Mouse (Mus musculus) inflammation-experienced regulatory T-cells, adult 6 months (primary cell): ENCODE data around the gene Tsc2. TPM values are rescaled to one million over a fixed set of nuclear protein-coding genes. Genes with fewer than 3 reads are reported as not detected.

Experiments
- ATAC-seq: one replicate; pipeline ENCODE4 v1.8.0; 2017
- polyA plus RNA-seq, 3 experiments: library from polyadenylated mRNA; unstranded; fragments of 100-300 nt; shearing (Covaris generic); gene quantifications; one replicate each; pipeline ENCODE4 v1.2.1; 2017

Tsc2 gene
- polyA plus RNA-seq, 3 experiments from 2014 or later, result 17.0 to 17.7 (median 17.1) TPM

DNA sequence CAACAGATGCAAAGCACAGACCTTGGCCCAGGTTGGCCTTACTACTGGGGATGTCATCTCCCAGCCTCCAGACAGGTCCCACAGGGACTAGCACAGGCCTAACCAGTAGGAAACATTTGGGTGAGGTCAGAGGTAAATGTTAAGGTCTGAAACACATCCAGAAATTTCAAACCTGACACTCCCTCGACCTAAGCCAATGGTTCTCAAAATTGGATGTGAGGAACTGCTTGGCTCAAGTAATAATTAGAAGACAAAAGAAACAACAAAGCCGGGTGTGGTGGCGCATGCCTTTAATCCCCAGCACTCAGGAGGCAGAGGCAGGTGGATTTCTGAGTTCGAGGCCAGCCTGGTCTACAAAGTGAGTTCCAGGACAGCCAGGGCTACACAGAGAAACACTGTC lies 14.0 kb upstream of the Tsc2 start:
- no peak for ATAC-seq

DNA sequence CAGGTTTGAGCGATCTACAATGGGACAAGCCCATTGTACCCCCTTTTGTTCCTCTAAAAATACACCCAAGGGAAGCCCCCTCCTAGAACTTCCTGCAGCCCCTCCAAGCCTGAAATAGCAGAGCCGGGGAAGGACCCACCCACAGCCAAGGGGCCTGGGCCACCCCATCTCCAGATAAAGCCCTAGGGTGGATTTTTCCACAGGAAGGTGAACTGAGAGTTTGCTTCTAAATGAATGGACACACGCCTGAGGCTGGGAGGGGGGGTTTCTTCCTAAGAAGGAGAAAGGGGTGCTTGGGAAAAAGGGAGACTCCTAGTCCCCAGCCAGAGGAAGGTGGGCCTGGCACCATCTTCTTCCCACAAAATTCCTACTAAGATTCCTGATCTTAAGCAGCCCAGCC lies 13.5 kb upstream of the Tsc2 start:
- ATAC-seq, result no peak

DNA sequence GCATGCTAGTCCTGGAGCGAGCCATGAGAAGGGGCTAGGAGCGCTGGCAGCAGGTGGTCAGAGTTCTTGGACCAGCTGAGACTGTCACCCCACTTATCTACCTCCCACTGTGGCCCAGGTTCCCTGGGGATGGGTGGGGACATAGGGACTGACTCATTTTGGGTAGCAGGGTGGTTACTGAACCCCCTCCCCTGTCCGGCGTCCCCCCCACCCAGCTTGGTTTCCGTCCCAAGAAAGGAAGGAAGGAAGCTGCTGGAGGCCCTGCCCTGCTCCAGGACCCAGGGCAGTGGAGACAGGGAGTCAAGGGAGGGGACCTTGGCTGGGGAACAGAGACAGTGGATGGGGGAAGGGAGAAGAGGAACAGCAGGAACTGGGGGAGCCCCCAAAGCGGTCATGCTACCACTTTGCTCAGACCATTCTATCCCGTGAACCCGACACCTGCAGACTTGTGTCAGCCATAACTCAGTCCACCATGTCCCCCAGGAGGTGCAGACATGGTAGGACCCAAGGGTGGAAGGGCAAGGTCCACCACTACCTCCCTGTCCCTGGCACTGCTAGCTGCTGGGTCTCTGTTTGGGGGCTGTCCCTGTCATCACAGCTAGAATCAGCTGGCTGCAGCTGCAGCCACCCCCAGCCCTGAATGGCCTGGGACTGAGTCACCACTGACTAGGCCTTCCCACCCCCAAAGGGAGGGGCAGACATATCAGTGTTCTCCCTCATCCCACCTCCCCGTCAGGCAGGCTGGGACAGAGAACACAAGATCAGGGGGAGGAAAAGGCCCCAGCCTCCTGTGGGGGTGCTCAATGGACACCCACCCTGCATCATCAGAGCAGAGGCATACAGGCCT lies 12.7 kb upstream of the Tsc2 start:
- ATAC-seq, result no peak

DNA sequence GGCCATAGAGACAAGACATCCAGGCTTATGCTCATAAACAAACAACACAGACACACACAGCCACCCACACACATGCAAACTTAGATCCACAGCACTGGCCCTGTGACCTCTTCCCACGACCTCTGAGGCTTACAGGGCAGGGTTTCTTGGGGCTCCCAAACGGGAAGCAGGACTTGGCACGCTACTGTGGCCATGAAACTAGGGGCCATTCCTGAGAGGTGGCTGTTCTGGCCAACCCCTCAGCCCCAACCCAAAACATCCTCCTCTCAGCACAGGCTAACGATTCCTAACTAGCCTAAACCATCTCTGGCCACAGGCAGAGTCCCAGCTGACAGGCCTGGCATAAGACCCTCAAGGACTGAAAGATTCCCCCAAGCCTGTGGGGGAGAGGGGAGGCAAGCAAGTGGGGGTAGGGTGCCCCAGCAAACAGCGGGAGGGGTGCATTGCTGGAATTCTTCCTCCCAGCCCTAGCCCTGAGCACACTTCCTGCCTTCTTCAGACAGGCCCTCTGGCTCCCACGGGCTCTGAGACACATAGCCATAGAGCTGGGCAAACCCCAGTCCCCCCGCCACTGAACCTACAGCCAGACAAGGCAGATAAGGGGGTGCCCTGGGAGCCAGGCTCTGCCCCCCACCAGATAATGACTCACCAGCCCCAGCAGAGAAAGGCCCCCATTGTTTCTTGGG lies 11.7 kb upstream of the Tsc2 start:
- ATAC-seq, result no peak

DNA sequence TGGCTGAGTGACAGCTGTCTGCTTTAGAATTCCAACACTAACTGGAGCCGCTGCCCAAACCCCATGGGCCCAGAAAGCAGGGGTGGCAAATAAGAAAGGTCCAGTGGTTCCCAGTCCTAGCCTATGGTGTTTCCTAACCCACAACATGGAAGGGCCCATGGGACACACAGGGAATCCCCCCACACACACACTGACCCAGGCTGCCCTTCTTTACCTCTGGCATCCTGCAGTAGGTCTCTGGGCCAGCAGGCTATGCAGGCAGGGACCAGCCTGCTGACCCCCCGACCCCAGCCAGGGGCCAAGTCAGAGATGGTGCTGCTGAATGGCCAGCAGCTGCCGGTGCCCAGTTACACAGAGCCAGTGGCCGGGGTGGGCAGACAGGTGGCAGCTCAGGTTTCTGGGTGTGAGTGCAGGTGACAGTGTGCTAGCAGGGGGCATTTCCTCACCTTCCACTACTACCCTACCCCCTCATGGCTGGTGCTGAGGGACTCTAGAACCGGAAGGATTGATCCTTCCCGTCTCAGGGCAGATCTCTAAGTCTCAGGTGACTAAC lies 10.4 kb upstream of the Tsc2 start:
- no peak for ATAC-seq

DNA sequence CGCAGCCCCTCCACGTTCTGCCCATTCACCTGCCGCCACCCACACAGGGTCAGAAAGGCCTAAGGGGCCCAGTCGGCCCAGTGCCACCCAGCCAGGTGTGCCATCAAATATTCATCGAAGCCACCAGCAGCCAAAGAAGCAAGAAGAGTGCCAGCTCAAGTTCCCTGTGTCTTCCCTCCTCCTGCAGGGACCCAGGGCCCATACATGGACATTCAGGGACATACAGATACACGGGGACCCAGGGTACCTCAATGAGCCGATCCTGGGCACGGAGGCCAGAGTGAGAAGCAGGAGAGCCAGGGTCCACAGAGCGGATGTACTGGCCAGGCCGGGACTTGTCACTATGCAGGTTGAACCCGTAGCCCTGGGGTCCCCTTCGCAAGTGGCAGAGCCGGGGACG lies 9.5 kb upstream of the Tsc2 start:
- ATAC-seq, result no peak

DNA sequence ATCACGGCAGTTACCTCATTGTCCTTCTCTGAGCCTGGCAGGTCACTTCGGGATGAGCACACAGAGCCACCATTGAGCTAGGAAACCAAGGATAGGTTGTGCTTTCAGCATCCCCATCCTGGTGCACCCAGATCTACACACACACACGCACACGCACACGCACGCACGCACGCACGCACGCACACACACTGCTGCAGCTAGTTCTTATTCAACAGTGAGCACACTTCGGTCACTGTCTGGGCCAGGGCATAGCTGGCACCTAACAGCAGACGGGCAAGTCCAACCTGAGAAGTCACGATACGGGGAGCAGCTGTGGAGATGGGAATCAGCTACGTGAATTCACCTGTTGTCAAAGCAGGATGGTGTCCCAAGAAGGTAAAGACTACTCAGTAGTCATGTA lies 8.2 kb upstream of the Tsc2 start:
- ATAC-seq, result no peak

DNA sequence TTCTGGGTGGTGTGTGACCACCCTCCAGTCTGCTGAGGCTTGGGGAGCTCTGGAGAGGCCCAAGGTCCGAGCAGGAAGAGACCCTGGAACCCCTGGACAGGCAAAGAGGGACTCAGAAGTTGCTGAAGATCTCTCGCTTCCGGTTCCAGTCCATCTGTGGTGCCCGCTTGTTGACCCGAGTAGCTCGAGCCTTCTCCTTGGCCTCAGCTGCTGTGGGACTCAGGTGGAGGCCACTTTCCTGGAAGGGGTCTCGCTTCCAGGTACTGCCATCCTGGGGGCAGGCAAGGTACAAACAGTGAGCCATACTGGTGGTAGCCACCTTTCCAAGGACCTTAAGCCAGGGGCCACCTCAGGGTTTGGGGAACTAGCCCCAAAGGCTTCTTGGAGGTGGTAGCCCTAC lies 7.7 kb upstream of the Tsc2 start:
- no peak for ATAC-seq

DNA sequence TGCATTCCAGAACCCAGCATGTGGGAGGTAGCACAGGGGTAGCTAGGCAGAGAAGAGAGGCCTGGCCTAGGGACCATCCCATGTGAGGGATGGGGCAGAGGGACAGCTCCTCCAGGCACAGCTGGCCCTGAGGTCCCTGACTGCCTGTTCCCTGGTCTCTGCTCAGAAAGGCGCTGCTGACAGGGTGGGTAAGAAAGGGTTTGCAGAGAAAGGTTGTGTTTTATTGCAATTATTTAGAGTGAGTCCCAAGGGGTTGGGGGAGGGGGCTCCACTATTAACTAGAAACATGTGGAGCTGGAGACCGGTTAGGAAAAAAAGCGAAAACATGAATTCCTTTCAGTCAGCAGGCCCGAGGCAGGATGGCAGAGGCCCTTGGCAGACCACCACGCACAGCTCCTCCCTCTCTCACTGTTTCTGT lies 7.2 kb upstream of the Tsc2 start:
- ATAC-seq, result no peak

DNA sequence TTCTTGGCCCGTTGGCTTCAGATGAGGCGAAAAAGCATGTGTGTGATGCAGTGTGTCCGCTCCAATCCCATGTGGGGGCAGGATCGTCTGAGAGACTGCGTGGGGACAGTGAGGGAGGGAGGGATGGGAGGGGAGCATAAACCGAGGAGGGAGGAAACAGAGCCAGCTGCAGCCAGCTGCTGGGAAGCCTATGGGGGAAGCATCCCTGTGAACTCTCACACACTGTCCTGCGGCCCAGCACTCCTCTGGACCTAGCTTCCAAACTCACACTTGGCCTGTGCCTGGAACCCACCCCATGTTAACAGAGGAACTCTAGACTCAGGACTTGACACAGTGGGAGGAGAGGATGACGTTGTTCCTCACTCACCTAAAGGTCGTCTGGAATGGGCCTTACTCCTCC lies 6.4 kb upstream of the Tsc2 start:
- ATAC-seq, result no peak

DNA sequence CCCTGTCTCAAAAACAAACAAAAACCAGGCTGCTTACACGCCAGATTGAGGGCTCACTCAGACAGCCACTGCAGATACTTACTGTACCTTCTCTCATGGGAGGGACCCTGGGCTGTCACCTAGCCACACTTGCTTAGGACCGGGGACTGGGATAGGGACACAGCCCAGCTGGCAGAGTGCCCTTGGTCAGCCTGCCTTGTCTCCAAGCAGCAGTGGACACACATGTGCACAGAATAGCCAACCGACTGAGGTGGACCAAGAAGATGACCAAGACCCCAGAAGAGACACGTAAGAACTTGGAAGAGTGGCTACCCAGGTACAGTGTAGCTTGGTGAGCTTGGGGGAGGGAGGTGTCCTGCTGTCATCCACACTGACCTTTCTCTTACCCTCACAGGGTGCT lies 5.8 kb upstream of the Tsc2 start:
- no peak for ATAC-seq

DNA sequence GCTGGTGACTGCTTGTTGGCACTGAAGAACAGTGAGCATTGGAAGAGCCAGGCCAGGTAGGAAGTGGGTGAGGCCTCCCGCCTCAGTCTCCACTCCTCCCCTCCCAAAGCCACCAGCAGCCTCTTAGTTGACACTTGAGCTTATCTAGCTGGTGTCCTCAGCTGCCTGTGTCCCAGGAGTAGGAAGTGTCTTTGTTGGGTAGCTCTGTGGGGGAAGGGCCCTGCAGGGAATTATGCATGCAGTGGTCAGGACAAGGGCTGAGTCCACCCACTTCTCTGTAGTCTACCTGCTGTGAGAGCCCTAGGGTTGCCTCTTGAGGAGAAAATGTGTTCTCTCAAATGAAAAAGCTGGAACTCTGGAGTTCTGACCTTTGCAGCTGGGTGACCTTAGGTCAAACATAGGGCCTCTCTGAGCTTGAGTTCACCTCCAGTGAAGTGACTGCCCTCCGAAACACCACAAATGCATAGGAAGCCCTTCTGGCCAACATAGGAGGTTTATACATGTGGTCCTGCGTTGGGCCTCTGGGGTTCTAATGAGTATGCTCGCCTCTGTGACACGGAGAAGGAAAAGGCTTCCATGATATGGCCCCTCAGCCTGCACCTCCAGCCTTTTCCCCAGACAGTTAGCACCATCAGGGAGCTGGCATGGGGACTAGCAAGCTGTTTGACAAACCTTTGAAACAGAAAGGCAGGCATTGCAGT lies 4.5 kb upstream of the Tsc2 start:
- no peak for ATAC-seq

DNA sequence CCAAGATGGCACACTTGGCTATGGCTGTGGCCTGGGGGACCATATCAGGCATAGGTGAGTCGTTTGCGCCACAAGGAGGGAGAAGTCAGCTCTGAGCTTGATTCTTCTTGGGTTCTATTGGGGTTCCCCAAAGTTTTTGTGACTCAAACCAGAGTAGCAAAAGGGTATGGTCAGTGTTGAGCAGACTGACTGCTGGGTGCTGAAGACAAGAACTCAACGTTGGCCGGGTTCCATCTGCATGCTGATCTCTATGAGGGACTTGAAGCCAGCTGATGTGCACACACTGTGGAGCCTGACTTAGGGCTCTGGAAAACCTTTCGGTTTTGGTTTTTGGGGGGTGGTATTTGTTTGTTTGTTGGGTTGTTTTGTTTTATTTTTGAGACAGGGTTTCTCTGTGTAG lies 3.3 kb upstream of the Tsc2 start:
- no peak for ATAC-seq

DNA sequence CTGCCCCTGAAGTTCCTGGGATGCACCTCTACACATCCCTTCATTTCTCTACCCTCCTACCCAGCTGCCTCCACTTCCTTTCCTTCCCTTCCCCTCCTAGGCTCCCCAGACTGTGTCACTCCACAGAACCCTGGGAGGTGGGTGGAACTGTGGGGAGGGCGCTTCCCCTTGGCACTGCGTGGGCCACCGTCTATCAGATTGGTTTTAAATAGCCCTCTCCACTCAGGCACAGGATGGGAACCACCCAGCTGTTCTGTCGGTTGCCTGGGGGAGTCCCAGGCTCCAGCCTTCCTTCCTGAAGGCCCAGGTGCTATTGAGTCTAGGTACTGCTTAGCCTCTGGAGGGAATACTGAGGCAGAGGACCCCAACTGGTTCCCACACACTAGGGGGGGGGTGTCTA lies 2.6 kb upstream of the Tsc2 start:
- no peak for ATAC-seq

DNA sequence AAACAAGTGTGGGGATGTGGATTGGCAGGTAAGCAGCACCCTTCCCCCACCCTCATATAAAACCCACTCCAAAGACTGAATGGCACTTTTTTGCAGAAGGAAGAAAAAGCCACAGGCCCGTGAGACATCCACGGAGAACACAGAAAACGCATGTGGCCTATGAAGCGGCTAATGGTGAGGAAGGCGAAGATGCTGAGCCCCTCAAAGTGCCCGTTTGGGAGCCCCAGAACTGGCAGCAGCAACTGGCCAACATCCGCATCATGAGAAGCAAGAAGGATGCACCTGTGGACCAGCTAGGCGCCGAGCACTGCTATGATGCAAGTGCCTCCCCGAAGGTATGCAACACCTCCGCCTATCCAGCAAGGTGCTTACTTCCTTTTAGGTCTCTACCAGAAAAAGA lies 1.4 kb upstream of the Tsc2 start:
- ATAC-seq, result no peak

DNA sequence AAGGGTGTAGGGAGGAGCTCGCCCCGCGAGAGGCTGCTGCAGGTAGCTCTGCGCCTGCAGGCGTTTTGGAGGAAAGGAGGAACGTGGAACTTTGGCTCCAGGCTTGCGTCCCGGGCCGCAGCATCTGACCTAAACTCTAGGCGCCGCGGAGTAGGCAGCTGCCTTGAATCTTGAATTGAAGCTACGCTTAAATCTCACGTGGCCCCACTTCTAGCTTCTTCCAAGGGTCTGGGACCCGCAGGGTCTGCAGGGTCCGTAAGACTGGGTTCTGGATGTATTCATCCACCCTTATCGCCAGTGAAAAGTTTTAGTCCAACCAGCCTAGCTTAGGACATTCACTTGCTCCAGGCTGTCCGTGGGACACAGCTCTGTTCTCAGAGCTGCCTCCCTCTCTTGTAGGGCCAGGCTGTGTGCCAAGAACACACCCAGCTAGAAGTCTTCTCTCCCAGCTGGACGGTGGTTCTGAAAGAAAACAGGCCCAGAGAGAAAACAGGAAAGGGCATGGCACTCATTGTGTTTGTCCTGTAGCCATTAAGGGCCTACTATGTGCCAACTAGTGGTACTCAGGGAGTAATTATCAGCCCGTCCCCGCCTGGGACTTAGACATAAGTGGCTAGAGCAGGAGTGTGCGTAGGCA lies 501 bp upstream of the Tsc2 start:
- ATAC-seq, result no peak

DNA sequence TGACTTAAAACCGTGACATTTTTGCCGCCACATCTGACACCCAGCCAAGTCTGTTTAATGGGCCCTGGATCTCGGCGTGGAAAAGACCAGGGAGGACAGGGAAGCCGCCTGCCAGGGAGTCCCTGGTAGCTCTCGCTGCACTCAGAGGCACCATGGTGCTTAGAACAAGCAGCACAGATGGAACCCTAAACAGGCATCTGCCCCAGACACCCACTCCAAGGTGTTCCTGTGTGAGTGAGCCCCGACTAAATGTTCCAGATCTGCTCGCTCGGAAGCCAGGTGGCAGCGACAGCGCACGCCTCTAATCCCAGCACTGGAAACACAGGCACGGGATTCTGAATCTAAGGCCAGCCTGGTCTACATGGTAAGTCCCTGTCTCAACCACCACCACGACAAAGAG lies 2.4 kb downstream of the Tsc2 start:
- no peak for ATAC-seq

DNA sequence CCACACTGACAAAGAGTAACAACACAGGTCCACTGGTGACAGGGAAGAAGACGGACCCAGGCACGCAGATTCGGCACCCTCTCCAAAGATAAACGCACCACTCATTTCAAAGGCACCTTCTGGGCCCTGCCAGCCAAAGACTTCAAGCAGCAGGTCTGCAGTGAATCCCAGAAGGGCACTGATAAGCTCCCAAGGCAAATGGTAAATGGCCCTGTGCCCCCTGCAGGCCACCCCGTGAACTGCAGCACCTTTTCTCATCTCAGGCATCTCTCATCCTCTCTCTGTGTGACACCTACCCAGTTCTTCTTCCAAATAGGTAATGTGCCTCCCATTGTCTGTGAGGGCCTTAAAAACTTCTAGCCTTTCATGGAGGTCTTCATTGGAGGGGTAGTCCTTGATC lies 3.8 kb downstream of the Tsc2 start:
- no peak for ATAC-seq

DNA sequence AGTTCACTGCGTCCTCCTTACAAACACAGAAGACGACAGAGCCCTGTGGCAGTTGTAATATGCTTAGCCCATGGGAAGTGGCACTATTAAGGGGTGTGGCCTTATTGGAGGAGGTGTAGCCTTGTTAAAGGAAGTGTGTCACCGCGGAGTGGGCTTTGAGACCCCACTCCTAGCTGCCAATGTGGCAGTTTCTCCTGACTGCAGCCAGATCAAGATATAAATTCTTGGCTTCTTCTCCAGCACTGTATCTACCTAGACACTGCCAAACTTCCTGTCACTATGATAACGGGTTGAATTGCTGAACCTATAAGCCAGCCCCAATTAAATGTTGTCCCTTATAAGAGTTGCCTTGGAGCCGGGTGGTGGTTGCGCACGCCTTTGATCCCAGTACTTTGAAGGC lies 7.0 kb downstream of the Tsc2 start:
- ATAC-seq, result no peak

DNA sequence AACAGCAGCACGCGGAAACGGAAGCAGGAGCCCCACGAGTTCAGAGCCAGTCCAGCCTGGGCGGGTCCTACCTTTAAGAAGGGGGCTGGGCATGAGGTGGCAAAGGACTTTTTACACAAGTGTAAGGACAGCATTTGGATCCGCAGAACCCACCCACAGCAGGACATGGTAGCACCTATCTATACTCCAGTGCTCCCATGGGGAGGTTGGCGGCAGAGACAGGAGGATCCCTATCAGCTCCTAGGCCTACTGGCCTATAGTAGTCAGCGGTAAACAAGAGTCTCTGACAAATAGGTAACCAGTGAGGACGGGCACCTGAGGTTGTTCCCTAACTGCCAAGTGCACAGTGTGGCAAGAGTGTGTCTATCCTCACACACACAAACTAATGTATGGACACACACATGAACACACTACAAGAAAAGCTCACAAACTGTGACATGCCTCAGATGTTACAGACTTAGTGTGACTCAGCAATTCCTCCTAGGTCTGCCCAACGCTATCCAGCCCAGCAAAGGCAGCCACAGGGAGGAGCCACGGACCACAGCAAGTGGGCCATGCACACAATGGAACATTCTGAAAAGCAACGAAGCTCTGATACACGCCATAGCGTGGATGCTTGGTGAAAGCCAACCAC lies 14.8 kb downstream of the Tsc2 start:
- ATAC-seq, result no peak

DNA sequence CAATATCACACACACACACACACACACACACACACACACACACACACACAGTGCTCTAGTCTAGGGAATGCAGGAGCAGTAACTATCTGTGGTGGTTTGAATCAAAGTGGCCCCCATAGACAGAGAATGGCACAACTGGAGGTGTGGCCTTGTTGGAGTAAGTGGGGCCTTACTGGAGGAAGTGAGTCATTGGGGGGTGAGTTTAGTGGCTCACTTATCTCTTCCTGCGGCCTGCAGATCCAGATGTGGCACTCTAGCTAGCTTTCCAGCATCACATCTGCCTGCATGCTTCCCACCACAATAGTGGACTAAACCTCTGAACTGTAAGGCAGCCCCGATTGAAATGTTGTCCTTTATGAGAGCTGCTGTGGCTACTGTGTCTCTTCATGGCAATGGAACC lies 21.7 kb downstream of the Tsc2 start:
- no peak for ATAC-seq

DNA sequence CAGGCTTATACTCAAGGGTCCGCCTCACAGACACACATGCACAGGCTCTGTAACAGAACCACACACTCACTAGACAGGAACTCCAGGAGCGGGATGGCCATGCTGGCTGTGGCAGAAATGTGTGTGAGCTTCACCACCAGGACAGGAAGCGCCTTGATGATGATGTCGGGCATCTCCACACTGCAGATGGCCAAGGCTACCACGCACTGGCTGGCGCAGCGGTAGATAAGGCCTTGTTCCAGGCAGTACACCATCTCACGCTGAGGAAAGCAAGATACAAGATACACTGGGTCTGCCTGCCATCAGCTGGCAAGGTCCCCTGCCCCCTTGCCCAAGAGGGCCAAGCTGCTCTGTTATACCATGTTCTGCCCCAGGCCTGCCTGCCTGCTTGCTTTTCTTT lies 23.6 kb downstream of the Tsc2 start:
- no peak for ATAC-seq

DNA sequence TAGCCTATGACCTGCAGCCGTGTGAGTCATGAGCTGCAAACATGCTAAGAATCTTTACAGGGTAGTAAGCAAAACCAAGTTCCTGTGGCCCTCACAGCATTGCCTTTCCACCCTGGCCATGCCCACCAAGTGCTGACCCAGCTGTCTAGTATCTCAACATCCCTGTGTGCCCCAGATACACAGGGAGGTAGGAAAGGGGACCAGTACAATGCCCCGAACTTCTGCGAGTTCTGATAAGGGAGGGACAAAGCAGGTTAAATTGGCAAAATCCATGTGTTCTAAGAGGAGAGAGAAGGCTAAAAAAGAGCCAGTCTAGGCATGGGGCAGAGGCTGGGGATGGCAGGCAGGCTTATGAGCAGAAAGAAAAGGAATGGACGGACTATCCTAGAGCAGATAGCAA lies 24.1 kb downstream of the Tsc2 start:
- ATAC-seq, result no peak
